Mouse (Mus musculus) stomach, embryonic 14.5 days (tissue): ENCODE measurements at regions not wholly inside any gene's neighbourhood (a gene's known extent, or its start where the extent isn't known, plus 50 kb on each side); places are given as distances from the start of the nearest gene placed in this dataset.

Experiments used
- ATAC-seq: fragments of 200-750 bp; cut with Nextera tagmentation; 2 replicates; pipeline ENCODE4 v1.8.0; 2017; ENCODE audit warnings: low read depth, moderate TSS enrichment; ENCODE audit not compliant: insufficient number of reproducible peaks, insufficient read depth, low FRiP score
- H3K27ac ChIP-seq: fragments of 300-500 bp; sonication (generic); 2 replicates; pipeline ENCODE4 v1.5.1; 2014; ENCODE audit warnings: mild to moderate bottlenecking, low read length, moderate library complexity, mixed read lengths
- H3K27me3 ChIP-seq: fragments of 300-500 bp; sonication (generic); 2 replicates; pipeline ENCODE4 v1.6.1; 2014; ENCODE audit warnings: low read length, control low read depth, mixed read lengths; ENCODE audit not compliant: control insufficient read depth, insufficient read depth
- H3K36me3 ChIP-seq: fragments of 300-500 bp; sonication (generic); 2 replicates; pipeline ENCODE4 v1.6.1; 2014; ENCODE audit warnings: mild to moderate bottlenecking, control low read depth, low read length, moderate library complexity, mixed read lengths; ENCODE audit not compliant: control insufficient read depth, insufficient read depth
- H3K4me1 ChIP-seq: fragments of 300-500 bp; sonication (generic); 2 replicates; pipeline ENCODE4 v1.6.1; 2014; ENCODE audit warnings: low read length, control low read depth, mixed read lengths; ENCODE audit not compliant: control insufficient read depth, insufficient read depth
- H3K4me2 ChIP-seq: fragments of 300-500 bp; sonication (generic); replicated peaks from 2 replicates; pipeline ENCODE4 v1.6.1; 2014; ENCODE audit warnings: low read depth, low read length, control low read depth
- H3K4me3 ChIP-seq: fragments of 300-500 bp; sonication (generic); 2 replicates; pipeline ENCODE4 v1.5.1; 2014; ENCODE audit warnings: low read depth, low read length, control low read depth
- H3K9ac ChIP-seq: fragments of 300-500 bp; sonication (generic); replicated peaks from 2 replicates; pipeline ENCODE4 v1.6.1; 2014; ENCODE audit warnings: low read depth, mild to moderate bottlenecking, control low read depth, low read length, moderate library complexity, mixed read lengths
- H3K9me3 ChIP-seq: fragments of 300-500 bp; sonication (generic); 2 replicates; pipeline ENCODE4 v1.6.1; 2016; ENCODE audit warnings: low read depth, low read length, control low read depth; ENCODE audit not compliant: control insufficient read depth
- WGBS: fragments of 180-500 bp; shearing (Covaris S2); extraction: QIAGEN DNeasy Blood & Tissue Kit; methylation state at CpG from one replicate; pipeline ENCODE4 v1.1.7; 2014; 5-methylcytosine and 5-hydroxymethylcytosine counted together

GRCm38 (mm10) chr4:80589438-80589837 lies 244.5 kb upstream of the Tyrp1 start:
- Histone ChIP-seq H3K4me3 (no peak overlapping the region), H3K27ac (no peak overlapping the region), H3K36me3 (no peaks in the 10 kb centered on the region), H3K27me3 (no peaks in the 10 kb centered on the region), H3K4me1 (no peaks in the 10 kb centered on the region), H3K9me3 (no peaks in the 10 kb centered on the region), H3K4me2 (no peak overlapping the region), H3K9ac (no peak overlapping the region)
- ATAC-seq = no peak
- 75% methylated on average over 4 of the region's 4 CpGs for WGBS

DNA sequence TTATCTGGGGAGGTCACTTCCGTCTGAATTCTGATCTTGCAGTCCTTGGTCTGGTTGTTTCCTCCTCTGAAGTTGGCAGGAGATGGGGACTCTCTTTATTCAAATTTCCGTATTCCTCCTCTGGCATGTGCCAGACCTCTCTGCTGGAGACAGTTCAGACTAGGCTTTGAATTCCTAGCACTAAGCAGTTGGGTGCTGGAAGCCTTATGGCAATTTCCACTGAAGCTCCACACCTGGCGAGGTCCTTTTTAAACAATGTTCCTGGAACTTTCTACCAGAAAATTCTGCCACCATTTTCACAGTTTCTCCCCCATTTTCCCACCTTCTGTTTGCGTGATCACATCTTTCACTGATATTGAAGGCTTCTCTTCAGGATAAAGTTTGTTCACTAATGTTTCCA lies 205.7 kb upstream of the Tyrp1 start:
- Histone ChIP-seq H3K27me3 (no peaks in the 10 kb centered on the region), H3K9ac (no peak overlapping the region), H3K4me1 (no peaks in the 10 kb centered on the region), H3K36me3 (no peaks in the 10 kb centered on the region), H3K27ac (no peak overlapping the region), H3K9me3 (no peaks in the 10 kb centered on the region), H3K4me2 (no peak overlapping the region), H3K4me3 (no peak overlapping the region)
- WGBS = 79% methylated on average over 4 of the region's 4 CpGs
- ATAC-seq = no peak

DNA sequence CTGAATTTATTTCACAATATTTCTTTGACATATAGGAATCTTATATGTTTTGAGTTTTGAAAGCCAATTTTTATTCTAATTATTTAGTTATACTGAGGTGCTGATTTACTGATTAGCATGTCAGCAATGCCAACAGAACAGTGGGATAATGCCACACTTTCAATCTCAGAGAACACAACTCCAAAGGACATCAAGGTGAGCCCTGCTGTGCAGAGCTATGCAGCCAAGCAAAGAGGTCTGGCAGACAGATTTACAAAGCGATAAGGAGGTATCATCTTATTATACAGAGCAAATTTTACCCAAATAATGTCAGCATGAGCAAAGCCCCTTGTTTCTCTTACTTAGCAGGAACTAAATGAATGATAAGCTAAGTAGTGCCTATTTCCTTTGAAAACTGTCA lies 204.7 kb upstream of the Tyrp1 start:
- Histone ChIP-seq H3K4me3 (no peak overlapping the region), H3K4me2 (no peak overlapping the region), H3K9ac (no peak overlapping the region), H3K36me3 (no peaks in the 10 kb centered on the region), H3K27me3 (no peaks in the 10 kb centered on the region), H3K9me3 (no peaks in the 10 kb centered on the region), H3K27ac (no peak overlapping the region), H3K4me1 (no peaks in the 10 kb centered on the region)
- 77% methylated on average over 1 of the region's 1 CpGs for WGBS
- no peak for ATAC-seq

GRCm38 (mm10) chr4:80630260-80630659 lies 203.7 kb upstream of the Tyrp1 start:
- Histone ChIP-seq H3K9ac (no peak overlapping the region), H3K27me3 (no peaks in the 10 kb centered on the region), H3K4me2 (no peak overlapping the region), H3K27ac (no peak overlapping the region), H3K9me3 (no peaks in the 10 kb centered on the region), H3K36me3 (no peaks in the 10 kb centered on the region), H3K4me1 (no peaks in the 10 kb centered on the region), H3K4me3 (no peak overlapping the region)
- no peak for ATAC-seq

- WGBS = 72% methylated on average over 4 of the region's 4 CpGs
- Histone ChIP-seq H3K4me2 (no peak overlapping the region), H3K9ac (no peak overlapping the region), H3K9me3 (no peaks in the 10 kb centered on the region), H3K4me3 (no peak overlapping the region), H3K4me1 (no peaks in the 10 kb centered on the region), H3K36me3 (no peaks in the 10 kb centered on the region), H3K27ac (no peak overlapping the region), H3K27me3 (no peaks in the 10 kb centered on the region)
- no peak for ATAC-seq
Measured at GRCm38 (mm10) chr4:80631041-80631440, 202.9 kb upstream of the Tyrp1 start.

DNA sequence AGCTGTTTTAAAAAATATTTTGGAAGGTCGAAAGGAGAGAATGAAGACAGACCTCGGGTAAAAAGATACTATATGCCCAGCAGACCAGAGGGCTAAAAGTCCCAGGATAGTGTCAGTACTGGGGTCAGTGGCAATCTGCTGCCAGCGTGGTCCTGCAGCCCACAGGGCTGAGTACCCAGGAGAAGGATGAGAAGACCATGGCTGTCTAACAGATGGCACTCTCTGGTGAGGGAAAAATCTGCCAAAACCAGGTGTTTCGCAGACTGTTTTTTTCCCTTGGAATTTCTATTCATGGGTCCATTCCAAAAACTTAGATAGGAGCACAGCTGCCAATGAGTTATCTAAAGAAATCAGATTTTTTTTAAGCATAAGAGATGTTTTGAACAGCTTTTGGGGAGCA lies 202.5 kb upstream of the Tyrp1 start:
- ATAC-seq = no peak
- Histone ChIP-seq H3K4me3 (no peak overlapping the region), H3K27ac (no peak overlapping the region), H3K36me3 (no peaks in the 10 kb centered on the region), H3K4me2 (no peak overlapping the region), H3K9ac (no peak overlapping the region), H3K4me1 (no peaks in the 10 kb centered on the region), H3K9me3 (no peaks in the 10 kb centered on the region), H3K27me3 (no peaks in the 10 kb centered on the region)
- 76% methylated on average over 4 of the region's 4 CpGs for WGBS

- no peaks in the 10 kb centered on the region for H3K9me3 ChIP-seq
- no peaks in the 10 kb centered on the region for H3K36me3 ChIP-seq
- ATAC-seq = no peak
- no peak overlapping the region for H3K4me3 ChIP-seq
- H3K27ac ChIP-seq = no peak overlapping the region
- H3K9ac ChIP-seq = no peak overlapping the region
- no peak overlapping the region for H3K4me2 ChIP-seq
- H3K4me1 ChIP-seq = no peaks in the 10 kb centered on the region
- no peaks in the 10 kb centered on the region for H3K27me3 ChIP-seq
Measured at GRCm38 (mm10) chr4:80638381-80638780, 195.5 kb upstream of the Tyrp1 start.
